Mouse (Mus musculus) ovary, postnatal 14 days (tissue): ENCODE results near the gene Trim71.

Experiments used
- DNase-seq: peaks from one replicate; pipeline ENCODE4 v3.0.0; 2022; ENCODE audit warnings: low spot score

The Trim71 gene

DNA sequence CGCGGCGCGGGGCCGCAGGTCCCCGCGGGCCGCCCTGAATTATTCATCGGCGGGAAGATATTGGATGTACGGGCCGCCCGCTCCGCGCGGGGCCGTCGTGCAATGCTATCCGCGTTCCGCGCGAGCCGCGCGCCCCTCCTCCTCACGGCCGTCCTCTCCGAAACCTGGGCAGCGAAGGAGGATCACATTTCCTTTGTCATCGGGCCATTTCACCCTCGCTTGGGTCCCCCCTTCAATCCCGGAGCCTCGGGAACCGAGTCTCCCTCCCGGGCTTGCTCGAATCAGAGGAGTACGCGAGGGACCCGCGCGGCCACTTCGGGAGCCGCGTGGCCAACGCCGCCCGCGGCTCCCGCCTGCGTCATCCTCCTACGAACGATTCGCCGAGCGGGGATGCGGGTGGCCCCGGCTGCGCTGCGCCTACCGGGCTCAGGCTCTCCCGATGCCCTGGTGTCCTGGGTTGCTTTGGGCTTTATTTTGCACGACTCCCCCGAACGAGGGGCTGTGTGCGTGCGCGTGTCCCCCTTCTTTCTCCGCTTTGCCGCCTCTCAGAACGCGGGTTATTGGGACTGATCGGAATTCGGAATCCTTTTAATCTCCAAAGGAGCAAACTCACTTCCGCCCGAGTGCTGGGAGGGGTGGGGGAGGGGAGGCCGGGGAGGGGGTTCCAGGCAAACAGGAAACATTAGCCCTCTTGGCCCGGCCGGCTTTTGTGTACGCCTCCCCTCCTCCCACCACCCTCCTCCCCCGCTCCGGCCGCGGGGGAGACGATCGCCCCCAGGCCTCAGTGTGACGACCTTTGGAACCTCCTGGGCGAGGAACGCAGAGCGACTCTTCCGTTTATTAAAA lies at the start of gene Trim71:
TSS of gene Trim71 (minus strand) at position 609 of the 846 bp plus-strand sequence.
- no peak for DNase-seq

- no peak for DNase-seq
Observed at GRCm38 (mm10) chr9:114613026-114613425, 48.9 kb upstream of the Trim71 start.

DNA sequence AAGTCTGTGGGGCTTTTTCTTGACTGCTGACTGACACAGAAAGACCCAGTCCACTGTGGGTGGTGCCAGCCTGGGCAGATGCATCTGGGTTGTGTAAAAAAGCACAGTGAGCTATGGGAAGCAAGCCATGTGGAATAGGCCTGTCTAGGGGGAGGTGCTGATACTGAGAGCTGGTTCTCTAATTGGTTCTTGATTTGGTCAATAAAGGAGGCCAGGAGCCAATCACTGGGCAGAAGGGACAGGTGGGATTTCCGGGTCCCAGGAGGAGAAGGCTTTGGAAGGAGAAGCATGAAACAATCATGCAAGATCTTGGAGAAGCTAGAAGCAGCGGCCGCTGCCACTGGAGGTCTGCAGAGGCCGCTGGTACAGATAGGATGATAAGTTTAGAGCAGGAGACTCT lies 48.4 kb upstream of the Trim71 start:
- no peak for DNase-seq

DNA sequence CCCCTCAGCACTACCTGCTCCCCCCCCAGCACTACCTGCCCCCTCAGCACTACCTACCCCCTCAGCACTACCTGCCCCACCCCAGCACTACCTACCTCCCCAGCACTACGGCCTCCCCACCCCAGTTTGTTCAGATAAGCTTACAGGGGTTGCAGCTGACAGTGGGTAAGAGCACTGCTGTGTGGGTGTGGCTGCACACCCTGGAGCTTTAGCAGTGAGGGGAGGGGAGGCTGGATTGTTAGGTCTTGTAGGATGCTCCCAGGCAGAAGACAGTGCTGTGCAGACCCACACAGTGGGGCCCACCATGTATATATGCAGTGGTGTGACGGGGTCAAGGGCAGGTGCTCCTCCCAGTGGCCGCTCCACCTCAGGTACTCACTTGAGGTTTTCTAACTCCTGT lies 46.1 kb upstream of the Trim71 start:
- no peak for DNase-seq

DNA sequence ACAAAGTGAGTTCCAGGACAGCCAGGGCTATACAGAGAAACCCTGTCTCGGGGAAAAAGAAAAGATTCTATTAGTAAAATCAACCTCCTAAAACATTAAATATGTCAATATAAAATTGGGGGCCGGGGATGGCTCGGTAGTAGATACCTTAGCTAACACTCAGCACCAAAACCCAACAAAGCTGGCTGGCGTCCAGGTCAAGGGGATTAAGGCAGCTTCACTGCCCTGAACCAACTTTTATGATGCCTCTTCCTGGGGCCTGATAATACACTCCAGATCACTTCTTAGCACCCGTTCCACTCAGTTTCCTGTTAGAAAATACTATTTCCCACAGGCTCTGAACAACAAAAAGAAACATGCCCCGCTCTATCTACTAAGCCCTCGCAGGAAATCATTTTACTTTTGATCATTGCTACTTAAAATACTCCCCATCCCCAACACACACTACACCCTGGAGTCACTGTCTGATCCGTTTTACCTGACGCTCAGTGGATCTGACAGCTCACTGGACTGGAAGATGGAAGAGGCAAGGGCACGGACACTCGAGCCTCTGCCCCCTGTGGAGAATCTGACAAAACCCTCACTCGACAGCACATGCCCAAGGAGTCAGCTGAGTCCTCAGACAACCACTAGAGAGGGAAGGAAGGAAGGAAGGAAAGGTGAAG lies 39.8 kb upstream of the Trim71 start:
- no peak for DNase-seq

GRCm38 (mm10) chr9:114601096-114601495 lies 36.9 kb upstream of the Trim71 start:
- no peak for DNase-seq

DNA sequence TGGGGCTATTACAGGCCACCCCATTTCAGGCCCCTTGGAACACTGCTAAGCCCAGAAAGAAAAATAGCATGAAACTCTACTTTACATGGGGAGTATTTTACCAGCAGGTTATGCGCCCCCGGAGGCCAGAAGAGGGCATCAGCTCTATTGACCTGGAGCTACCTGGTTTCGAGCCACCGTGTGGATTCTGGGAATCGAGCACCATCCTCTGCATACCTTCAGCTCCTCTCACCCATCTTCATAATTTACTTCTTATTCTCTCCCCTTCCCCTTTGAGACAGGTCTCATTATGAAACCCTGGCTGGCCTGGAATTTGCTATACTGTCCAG lies 20.8 kb upstream of the Trim71 start:
- DNase-seq: no peak

GRCm38 (mm10) chr9:114584183-114585016 lies 20.2 kb upstream of the Trim71 start:
- no peak for DNase-seq

GRCm38 (mm10) chr9:114583812-114584182 lies 19.6 kb upstream of the Trim71 start:
- DNase-seq: peak; percentile 54

DNA sequence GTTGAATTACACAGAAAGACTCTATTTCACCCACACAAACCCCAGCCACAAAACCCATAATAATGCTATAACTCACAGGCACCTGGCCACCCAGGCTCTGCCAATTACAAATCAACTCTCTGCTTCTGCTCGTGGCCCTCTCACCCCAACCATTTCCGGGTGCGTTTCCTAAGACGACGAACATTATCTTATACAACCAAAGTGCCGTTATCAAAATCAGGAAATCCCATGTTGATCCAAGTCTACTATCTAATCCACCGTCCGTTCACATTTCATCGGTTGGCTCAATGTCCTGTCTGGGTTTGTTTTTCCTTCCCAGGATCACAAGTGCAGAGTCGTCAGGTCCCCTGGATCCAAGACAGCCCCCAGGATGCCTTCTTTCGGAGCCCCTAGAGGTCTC lies 14.5 kb upstream of the Trim71 start:
- no peak for DNase-seq

- DNase-seq: no peak
Observed at GRCm38 (mm10) chr9:114576001-114576400, 11.8 kb upstream of the Trim71 start.

GRCm38 (mm10) chr9:114573528-114573927 lies 9.4 kb upstream of the Trim71 start:
- no peak for DNase-seq

- no peak for DNase-seq
Observed at GRCm38 (mm10) chr9:114568682-114569474, 4.7 kb upstream of the Trim71 start.

DNA sequence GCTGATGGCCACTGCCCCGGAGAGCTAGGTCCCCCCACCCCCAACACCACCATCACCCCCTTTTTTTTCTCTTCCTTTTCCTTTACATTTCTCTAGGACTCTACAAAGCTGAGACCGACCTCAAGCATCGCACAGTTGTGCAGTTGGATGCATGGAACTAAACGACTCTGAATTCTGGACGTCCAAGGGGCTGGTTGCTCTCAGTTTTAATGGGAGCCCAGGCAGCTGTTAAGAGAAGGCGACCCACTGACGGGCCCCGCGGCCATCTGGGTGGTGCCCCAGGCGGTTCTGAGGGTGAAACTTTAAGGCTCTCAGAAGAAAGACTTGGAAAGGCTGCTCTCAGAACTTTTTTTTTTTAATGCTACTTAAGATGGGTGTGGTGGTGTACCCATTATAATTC lies 498 bp upstream of the Trim71 start:
- no peak for DNase-seq

- no peak for DNase-seq
Observed at GRCm38 (mm10) chr9:114562919-114563751, 1.0 kb downstream of the Trim71 start.

DNA sequence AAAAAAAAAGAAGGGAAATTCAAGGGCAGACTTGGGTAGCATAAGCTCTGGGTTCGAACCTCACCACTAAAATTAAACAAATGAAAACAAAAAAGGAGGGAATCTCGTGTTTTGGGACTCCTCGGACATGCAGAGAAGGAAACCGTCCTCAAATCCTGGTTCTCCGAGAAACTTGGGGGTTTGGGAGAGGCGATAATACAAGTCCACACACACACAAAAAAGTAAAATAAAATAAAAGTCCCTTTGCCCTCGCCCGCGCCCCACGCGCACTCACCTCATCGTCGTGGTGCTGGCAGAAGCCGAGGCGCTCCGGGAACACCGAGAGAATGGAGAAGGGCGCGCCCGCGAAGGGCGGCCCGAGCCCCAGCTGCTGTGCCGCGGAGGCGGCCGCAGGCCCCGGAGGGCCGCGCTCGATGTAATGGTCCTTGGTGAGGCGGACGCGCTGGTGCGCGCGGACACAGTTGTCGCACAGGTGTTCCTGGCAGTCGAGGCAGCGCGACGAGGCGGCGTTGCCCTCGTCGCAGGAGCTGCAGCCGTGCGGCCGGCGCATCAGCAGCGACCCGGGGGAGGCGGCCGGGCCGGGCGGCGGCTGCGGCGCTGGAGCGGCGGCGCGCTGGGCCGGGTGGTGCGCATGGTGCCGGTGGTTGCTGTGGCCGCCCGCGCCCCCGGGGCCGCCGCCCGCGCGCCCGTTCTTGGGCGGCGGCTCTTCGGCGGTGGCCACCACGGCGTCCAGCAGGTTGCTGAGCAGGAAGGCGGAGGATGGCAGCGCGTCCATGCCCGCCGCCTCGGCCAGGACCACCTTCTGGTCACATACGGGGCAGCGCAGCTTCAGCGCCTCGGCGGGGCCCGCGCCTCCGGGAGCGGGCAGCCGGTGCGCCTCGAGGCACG lies 1.9 kb downstream of the Trim71 start:
- no peak for DNase-seq

DNA sequence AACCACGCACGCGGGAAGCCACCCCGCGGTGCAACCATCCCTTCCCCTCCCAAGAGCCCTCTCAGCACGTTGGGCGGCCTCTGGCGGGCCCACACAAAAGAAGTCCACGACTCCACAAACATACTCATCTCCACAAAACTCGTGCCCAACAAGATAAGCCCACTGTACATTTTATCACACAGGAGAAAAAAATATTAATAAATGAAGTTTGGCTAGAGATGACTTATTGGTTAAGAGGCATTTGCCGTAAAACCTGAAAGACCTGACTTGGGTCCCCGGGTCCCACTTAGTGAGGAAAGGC lies 2.5 kb downstream of the Trim71 start:
- no peak for DNase-seq

DNA sequence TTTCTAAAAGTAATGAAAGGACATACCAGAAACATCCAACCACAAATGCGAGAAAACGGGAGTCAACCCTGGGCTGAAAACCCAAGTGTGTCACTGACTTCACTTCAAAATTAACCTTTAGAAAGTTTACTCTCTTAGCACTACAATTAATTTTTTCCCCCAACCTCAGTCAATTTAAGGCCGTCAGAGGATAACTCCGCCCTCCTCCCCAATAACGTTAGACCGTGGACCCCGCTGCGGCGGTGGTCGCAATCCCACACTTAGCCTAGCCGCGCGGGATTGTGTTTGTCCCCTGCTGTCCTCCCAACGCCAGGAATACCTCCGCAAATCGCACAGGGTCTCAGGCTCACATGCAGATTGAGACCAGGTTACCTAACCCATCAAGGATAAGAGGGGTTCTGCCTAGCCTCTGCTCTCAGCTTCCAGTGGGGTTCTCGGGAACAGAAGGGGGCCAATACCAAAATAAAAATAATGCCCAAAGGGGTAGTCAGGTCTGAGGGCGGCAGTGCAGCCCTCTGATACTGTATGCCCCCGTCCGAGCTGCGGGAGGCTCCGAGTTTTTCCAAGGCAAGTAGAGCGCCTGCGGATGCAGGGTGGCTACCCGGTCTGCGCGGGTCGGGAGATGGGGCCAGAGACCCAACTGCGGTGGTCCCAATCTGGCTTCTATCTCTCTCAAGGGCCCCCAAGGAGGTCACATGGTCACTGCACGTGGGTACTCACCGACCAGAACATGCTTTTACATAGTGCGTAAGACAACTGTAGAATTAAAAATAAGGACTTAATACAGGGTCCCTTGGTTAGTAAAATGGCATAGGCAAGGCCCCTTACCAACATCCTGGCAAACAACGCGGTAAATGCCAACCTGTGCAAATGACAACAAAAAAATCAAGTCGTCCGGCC lies 3.1 kb downstream of the Trim71 start:
- DNase-seq: no peak

- DNase-seq: no peak
Observed at GRCm38 (mm10) chr9:114560141-114560540, 4.0 kb downstream of the Trim71 start.
